Mouse (Mus musculus) cerebellum, adult 2 months (tissue): Measurements from ENCODE around the gene Plin4.
A peak's percentile ranks its signal among the peaks of the same experiment; 100 is the strongest.

Source experiments
- CTCF ChIP-seq: fragments of 200-500 bp; IDR thresholded peaks from 2 replicates; pipeline ENCODE4 v1.5.1; 2011; ENCODE audit warnings: low read depth, mild to moderate bottlenecking, control low read depth, low read length, moderate library complexity, borderline replicate concordance; ENCODE audit not compliant: insufficient read depth
- POLR2A ChIP-seq: fragments of 200-500 bp; IDR thresholded peaks from 2 replicates; pipeline ENCODE4 v1.6.1; 2011; ENCODE audit warnings: low read length, control low read depth, borderline replicate concordance; ENCODE audit not compliant: insufficient read depth

DNA sequence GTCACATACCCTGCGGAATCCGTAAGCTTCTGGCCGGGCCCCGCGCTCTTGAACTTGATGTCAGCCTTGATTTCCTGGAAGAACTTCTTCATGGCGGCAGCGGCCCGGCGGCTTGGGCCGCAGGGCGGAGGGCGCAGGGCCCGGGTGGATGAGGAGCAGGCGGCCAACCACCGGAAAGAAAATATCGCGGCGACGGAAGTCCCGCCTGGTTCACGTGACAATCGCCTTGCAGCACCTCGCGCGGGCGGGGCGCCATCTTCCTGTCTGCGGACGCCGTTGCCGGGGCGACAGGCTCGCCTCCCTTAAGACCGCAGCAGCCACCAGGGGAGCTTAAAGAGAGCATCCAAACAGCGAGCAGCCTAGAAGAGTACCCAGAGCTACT is 34.8 kb downstream of the Plin4 start, which contains the start of gene Ubxn6:
- TF ChIP-seq POLR2A (peak; percentile 55; the same call in 1 of the 2 replicates), CTCF (peak; percentile 13; the same call in 1 of the 2 replicates)
